Mouse (Mus musculus) forelimb bud, embryonic 11.5 days (tissue): ENCODE data around the gene Sptbn2.
A peak's percentile ranks its signal among the peaks of the same experiment; 100 is the strongest.
"Not testable (repeated sequence)": the region's sequence is repeated elsewhere in the genome, so short reads cannot be mapped to it uniquely, and the experiment has no call there.

Experiments
- DNase-seq: peaks from one replicate; pipeline ENCODE4 v3.0.0-alpha.2; 2012; ENCODE audit warnings: low read depth, low spot score

Sptbn2 gene

DNA sequence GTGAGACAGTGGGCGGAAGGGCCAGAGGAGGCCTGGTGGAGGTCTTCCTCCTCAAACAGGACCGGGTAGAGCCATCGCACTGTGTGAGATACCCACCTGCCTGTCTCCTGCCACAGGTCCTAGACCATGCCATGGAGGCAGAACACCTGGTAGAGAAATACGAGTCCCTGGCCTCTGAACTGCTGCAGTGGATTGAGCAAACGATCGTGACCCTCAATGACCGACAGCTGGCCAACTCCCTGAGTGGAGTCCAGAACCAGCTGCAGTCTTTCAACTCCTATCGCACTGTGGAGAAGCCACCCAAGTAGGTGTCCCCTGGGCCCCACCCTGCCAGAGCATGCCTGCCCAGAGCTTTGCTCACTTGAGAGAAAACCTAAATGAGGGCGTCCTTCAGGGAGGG is 18.2 kb downstream of the Sptbn2 start:
- no peak for DNase-seq

GRCm38 (mm10) chr19:4733052-4733451 is 22.1 kb downstream of the Sptbn2 start:
- DNase-seq = no peak

DNA sequence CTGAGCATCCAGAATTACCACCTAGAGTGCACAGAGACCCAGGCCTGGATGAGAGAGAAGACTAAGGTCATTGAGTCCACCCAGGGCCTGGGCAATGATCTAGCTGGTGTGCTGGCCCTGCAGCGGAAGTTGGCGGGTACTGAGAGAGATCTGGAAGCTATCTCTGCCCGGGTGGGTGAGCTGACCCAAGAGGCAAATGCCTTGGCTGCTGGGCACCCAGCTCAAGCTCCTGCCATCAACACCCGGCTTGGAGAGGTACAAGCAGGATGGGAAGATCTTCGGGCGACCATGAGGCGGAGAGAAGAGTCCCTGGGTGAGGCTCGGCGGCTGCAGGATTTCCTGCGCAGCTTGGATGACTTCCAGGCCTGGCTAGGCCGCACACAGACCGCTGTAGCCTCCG is 26.9 kb downstream of the Sptbn2 start:
- DNase-seq = no peak

DNA sequence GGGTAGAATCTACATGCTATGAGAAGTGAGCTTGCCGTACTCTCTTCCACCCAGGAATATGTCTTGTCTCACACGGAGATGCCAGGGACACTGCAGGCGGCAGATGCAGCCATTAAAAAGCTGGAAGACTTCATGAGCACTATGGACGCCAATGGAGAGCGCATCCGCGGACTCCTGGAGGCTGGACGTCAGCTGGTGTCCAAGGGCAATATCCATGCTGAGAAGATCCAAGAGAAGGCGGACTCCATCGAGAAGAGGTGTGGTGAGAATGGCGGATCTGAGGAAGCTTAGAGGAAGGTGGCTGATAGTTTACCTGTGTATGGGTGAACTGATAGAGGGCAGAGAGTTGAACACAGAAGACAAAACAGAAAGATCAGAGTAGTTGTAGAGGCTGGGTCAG is 28.1 kb downstream of the Sptbn2 start:
- DNase-seq = no peak

- DNase-seq = no peak
Observed at GRCm38 (mm10) chr19:4739762-4740161, 28.8 kb downstream of the Sptbn2 start.

- no peak for DNase-seq
Observed at GRCm38 (mm10) chr19:4741482-4741881, 30.5 kb downstream of the Sptbn2 start.

DNA sequence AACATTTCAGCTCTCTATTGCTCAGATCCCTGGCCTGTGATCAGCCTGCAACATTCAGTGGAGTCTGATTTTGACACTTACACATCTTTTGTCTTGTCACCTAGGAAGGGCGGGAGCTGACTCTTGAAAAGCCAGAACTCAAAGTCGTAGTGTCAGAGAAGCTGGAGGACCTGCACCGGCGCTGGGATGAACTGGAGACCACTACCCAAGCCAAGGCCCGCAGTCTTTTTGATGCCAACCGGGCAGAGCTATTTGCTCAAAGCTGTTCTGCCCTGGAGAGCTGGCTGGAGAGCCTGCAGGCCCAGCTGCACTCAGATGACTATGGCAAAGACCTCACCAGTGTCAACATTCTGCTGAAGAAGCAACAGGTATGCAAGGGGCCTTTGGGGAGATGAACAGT is 31.3 kb downstream of the Sptbn2 start:
- no peak for DNase-seq

- DNase-seq = peak; percentile 56
Observed at GRCm38 (mm10) chr19:4743524-4743923, 32.6 kb downstream of the Sptbn2 start.

DNA sequence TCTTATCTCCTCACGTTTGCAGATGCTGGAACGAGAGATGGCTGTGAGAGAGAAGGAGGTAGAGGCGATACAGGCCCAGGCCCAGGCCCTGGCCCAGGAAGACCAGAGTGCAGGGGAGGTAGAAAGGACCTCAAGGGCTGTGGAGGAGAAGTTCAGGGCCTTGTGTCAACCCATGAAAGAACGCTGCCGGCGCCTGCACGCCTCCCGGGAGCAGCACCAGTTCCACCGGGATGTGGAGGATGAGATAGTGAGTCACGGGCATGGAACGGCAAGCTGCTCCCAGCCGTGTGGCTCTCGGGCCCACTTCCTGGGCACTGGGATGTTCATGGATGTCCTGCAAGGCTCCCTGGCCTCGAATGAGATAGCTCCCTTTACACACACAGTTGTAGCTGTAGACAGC is 33.1 kb downstream of the Sptbn2 start:
- no peak for DNase-seq

DNA sequence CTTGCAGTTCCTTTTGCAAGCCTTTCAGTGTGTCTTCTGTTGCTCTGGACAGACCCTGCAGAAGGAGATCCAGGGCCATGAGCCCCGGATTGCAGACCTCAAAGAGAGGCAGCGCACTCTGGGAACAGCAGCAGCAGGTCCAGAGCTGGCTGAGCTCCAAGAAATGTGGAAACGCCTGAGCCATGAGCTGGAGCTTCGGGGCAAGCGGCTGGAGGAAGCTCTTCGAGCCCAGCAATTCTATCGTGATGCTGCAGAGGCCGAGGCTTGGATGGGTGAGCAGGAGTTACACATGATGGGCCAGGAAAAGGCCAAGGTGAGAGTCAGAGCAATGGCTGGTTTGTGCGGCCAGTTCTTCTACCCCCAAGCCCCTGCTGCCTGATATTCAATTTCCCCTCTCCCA is 34.1 kb downstream of the Sptbn2 start:
- no peak for DNase-seq

GRCm38 (mm10) chr19:4745681-4746080 is 34.7 kb downstream of the Sptbn2 start:
- no peak for DNase-seq

DNA sequence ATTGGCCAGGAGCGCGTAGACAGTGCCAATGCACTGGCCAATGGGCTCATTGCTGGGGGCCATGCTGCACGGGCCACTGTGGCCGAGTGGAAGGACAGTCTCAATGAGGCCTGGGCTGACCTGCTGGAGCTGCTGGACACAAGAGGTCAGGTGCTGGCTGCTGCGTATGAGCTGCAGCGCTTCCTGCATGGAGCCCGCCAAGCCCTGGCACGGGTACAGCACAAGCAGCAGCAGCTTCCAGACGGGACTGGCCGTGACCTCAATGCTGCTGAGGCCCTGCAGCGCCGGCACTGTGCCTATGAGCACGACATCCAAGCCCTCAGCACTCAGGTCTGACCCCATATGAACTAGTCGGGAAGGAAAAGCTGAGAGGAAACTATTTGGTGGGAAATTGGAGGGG is 35.6 kb downstream of the Sptbn2 start:
- DNase-seq = no peak

GRCm38 (mm10) chr19:4747631-4748312 is 36.8 kb downstream of the Sptbn2 start:
- no peak for DNase-seq

GRCm38 (mm10) chr19:4748493-4748892 is 37.5 kb downstream of the Sptbn2 start:
- no peak for DNase-seq

DNA sequence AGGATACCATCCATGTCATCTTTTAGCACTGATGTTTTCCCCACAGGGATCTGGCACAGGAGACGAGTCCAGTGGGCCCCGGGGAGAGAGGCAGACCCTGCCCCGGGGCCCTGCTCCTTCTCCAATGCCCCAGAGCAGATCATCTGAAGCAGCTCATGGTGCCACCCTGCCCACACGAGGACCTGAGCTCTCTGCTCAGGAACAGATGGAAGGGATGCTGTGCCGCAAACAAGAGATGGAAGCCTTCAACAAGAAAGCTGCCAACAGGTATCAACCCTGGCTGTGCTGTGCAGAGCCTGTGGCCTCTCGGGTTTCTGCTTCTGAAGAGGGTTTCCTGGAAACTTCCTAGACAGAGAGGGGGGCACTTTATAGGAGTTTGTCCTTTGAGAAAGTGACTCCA is 39.0 kb downstream of the Sptbn2 start:
- DNase-seq = no peak

DNA sequence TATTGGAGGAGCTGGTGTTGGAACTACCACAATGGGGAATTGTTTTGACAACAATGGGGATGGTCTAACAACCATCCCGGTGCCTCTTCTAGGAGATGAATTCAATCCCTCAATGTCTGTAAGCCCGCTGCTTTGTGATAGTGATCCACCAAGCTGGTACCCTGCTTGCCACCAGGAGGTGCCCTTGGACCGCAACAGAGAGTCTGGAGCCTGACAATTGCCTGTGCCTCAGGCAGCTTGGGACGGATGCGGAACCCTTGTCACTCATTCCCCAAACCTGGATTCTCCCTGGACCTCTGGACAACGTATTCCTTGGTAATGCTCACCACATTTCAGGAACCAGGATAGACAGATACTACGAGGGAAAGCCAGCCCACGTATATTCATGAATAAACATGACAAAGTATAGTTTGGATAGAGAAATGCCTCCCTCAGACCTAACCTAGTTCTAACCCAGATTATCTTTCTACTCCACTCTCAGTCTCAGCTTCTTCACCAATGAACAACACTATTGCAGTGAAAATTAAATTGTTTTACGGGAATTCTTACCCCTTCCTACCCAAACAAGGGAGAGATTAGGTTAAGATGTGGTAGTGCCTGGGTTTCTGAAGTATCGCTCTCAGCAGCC is 44.7 kb downstream of the Sptbn2 start:
- DNase-seq = peak; percentile 87

GRCm38 (mm10) chr19:4756193-4756911 is 45.4 kb downstream of the Sptbn2 start, which contains the start of gene Rbm4b:
Rbm4b (plus strand) TSS chr19:4756497.
- DNase-seq = peak; percentile 99

GRCm38 (mm10) chr19:4756921-4757320 is 46.0 kb downstream of the Sptbn2 start:
- DNase-seq = no peak

DNA sequence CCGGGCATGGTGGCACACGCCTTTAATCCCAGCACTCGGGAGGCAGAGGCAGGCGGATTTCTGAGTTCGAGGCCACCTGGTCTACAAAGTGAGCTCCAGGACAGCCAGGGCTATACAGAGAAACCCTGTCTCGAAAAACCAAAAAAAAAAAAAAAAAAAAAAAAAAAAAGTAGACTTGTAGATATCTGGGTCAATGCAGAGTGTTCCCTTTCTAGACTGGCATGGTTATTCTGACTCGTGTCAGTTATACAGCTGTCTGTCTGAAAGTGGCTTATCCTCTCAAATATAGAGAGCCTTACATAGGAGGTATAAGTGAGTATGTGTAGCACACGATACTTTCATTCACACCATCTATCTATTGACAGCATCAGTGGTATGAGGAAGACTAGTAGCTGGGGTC is 49.6 kb downstream of the Sptbn2 start:
- not testable (repeated sequence) for DNase-seq

DNA sequence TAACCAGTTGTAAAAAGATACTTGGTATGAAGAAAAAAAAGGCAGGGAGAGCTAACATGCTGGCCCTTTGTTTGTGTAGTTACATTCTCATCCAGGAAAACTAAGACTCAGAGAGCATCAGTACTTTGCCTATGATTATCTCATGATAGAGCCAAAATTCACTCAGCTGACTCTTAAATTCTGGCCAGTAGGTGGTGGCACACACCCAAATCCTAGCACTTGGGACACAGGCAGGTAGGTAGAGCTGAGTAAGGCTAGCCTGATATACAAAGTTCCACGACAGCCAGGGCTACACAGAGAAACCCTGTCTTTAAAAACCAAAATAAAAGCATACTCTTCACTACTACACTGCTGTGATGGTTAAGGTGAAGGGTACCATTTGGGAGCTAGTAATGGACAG is 51.9 kb downstream of the Sptbn2 start:
- no peak for DNase-seq

DNA sequence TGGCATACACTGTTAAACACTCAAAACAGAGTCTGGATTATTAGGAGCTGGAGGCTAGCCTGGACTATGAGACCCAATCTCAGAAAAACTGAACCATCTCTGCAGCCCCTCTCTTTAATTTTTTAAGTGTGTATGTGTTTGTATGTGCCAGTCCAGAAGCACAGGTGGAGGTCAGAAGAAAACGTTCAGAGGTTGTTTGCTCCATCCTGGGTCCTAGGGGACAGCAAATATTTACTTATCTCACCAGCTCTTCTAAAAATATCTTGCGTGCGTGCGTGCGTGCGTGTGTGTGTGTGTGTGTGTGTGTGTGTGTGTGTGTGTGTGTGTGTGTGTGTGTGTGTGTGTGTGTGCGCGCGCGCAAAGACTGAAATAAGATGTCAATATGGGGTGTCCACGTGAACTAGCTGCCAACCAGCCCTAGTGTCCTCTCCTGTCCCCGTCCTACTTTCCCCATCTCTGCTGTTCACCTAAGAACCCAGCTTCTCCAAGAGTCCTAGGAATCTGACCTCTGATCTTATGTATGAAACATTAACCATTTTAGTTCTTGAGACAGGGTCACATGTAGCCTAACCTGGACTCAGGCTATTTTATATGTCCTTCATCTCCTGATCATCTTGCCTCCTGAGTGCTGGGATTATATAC is 56.7 kb downstream of the Sptbn2 start:
- no peak for DNase-seq

DNA sequence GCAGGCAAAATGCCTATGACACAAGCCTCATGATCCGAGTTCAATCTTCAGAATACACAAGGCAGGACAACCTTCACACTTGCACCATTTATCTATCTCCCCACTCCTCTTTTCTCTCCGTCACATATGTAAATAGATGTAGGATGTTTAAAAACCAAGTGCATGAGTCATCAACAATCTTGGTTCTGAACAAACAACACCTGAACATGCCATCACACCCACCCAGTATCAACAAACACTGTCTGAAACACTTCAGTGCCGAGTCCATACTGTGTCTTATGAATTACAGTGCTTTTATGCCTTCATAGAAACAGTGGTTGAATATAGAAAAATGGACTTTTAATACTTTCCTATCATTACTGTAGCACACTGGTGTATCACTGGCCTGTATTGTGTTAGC is 61.8 kb downstream of the Sptbn2 start:
- no peak for DNase-seq
